Mouse (Mus musculus): Measurements from ENCODE around the gene Zfp592. TPM values are rescaled to one million over a fixed set of nuclear protein-coding genes. Genes with fewer than 3 reads are reported as not detected.

Gene Zfp592
- total RNA-seq, 2 experiments from 2014 or later, result 22.3 to 24.1 TPM

- DNase-seq (ENCODE audit: extremely low spot score in 1 of 2, low spot score in 2 of 2), result no peak
- intact Hi-C loops (cut with DNase I), result no loop called here
- no peak for TF ChIP-seq CTCF (IDR thresholded peaks at IDR 0.05)
Observed at GRCm38 (mm10) chr7:81047847-81048246, 54.4 kb downstream of the Zfp592 start.

GRCm38 (mm10) chr7:81048513-81048912 is 55.0 kb downstream of the Zfp592 start:
- no peak overlapping the region for H3K4me3 ChIP-seq
- no peak overlapping the region for H3K27ac ChIP-seq
- intact Hi-C loops (cut with DNase I), result no loop called here
- TF ChIP-seq CTCF (IDR thresholded peaks at IDR 0.05), result no peak
- DNase-seq (ENCODE audit: extremely low spot score in 1 of 2, low spot score in 2 of 2), result no peak

More at GRCm38 (mm10) chr7:81047847-81048246, 54.4 kb downstream of the Zfp592 start:
- H3K4me3 ChIP-seq, result no peak overlapping the region
- H3K27ac ChIP-seq, result no peak overlapping the region

DNA sequence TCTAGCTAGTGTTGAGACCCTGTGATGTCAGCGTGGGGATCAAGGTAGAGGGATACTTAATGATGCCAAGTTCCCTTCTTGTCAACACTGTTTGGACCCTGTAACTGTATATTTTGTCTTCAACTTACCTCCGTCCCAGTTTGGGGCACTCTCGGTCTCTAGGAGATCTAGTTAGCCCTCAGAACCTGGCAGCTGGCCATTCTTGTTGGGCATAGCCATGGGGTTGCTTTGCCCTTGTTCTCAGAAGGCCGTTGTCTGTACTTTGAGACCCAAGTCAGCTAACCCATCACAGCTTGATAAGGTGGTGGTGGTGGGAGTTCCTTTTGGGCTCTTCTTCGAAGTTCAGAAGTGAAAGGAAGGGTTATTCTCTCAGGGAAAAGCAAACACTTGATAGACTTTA is 56.5 kb downstream of the Zfp592 start:
- no peak for DNase-seq (ENCODE audit: extremely low spot score in 1 of 2, low spot score in 2 of 2)
- intact Hi-C loops (cut with DNase I), result no loop called here
- no peak for TF ChIP-seq CTCF (IDR thresholded peaks at IDR 0.05)
- Histone ChIP-seq H3K27ac (no peak overlapping the region), H3K4me3 (no peak overlapping the region)

DNA sequence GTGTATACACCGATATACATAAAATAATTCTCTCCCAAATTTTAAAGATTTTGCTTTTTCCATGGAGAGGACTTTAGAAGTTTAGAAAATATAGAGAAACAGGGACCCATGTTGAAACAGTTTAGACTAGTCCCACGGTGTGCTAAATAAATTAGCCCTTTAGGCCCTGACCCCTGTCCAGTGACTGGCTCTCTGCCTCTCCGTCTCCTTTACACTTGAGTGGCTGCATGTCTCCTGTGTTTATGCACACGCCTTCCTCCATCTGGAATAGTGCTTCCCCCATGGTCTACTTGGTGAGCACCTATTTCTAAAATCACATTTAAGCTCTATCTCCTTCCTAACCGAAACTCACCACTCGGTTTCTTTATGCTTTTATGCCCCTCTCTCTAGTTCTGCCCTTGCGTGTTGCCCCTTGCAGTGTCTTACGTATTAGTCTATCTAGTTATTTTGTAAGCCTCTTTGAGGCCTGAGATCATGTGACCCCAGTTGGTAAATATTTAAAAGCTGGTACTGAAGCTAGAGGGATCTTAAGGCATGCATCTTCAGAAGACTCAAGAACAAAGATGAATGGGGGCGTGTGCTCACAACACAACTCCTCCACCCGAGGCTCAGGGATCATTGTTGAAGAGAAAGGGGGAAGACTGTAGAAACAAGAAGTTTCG is 62.4 kb downstream of the Zfp592 start:
- TF ChIP-seq CTCF (IDR thresholded peaks at IDR 0.05), result no peak
- intact Hi-C loops (cut with DNase I), result no loop called here
- Histone ChIP-seq H3K27ac (no peak overlapping the region), H3K4me3 (no peak overlapping the region)
- DNase-seq (ENCODE audit: extremely low spot score in 1 of 2, low spot score in 2 of 2), result no peak

DNA sequence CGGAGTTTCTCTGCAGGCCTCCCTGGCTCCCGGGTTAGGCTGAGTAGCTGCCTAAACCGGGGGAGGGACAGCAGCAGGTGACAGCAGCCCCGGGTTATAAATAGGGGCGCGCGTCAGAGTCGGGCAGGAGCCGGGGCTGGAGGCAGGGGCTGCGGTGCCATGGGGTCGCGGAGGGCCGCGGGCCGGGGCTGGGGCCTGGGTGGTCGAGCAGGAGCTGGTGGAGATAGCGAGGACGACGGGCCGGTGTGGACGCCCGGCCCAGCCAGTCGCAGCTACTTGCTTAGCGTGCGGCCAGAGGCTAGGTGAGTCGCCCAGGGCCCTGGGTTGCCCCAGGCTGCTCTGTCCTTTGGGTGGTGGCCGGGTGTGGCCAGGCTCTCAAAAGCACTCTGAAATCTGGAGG is 64.0 kb downstream of the Zfp592 start, which contains the start of gene Alpk3:
Gene Alpk3, plus strand, starts transcription at position 130 of the 400 bp plus-strand sequence.
- DNase-seq (ENCODE audit: extremely low spot score in 1 of 2, low spot score in 2 of 2), result no peak
- TF ChIP-seq CTCF (IDR thresholded peaks at IDR 0.05), result no peak
- Histone ChIP-seq H3K27ac (no peak within 1 kb of the TSS), H3K4me3 (no peak within 1 kb of the TSS)
- intact Hi-C loops (cut with DNase I), result no loop called here

DNA sequence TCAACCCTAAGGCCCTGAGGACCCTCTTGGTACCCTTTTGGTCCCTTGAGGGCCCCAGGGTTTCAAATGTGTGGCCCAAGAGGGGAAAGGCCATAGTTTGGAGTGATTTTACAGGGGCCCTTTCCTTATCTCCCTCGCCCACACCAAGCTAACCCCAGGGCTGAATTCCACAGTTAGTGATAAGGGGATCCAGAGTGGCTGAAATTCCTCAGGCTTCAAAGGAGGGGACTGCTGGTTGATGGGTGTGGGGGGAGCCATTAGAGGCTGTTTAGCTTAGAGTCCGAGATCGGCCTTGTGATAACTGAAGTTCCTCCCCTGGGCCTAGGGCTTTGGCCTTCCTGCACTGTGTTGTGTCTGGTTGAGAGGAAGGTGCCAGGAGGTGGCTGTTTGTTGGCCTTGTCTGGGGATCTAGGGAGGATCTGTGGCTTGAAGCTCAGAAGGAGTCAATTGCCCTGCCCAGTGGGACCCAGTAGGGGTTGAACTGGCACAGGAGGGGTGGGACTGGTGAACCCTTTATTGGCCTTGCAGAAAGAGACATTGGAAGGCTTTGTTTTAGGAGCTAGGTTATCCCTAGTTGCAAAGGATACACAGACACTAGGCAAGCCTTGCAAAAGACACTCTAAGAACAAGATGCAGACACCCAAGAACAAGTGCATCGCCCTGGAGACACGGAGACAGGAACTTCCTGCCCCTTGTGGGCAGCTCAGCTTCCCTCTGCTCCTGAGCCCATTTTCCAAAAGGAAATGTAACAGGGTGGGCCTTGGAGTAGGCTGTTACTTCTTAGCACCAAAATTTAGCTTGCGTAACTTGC is 64.6 kb downstream of the Zfp592 start:
- DNase-seq (ENCODE audit: extremely low spot score in 1 of 2, low spot score in 2 of 2), result no peak
- no peak overlapping the region for H3K4me3 ChIP-seq
- H3K27ac ChIP-seq, result no peak overlapping the region
- TF ChIP-seq CTCF (IDR thresholded peaks at IDR 0.05), result no peak
- intact Hi-C loops (cut with DNase I), result no loop called here

GRCm38 (mm10) chr7:81058712-81059154 is 65.3 kb downstream of the Zfp592 start:
- Histone ChIP-seq H3K27ac (no peak overlapping the region), H3K4me3 (no peak overlapping the region)
- no peak for TF ChIP-seq CTCF (IDR thresholded peaks at IDR 0.05)
- no peak for DNase-seq (ENCODE audit: extremely low spot score in 1 of 2, low spot score in 2 of 2)
- intact Hi-C loops (cut with DNase I), result no loop called here

DNA sequence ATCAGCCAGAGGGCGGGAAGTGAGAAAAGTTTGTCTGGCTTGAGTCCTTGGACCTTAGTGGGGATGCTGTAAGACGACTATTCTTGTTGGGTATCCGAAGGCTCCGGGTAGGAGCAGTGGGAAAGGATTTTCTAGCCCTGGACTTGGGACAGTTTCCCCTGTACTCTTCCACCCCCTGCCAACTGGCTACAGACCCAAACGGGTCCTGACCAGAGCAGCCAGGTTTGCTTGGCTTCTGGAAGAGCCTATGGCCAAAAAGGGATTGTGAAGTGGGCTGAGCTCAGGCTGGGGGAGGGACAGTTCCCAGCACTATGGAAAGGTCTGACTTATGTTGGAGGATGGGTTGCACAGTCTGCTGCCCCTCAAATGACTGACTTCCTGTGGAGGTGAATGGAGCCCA is 65.9 kb downstream of the Zfp592 start:
- Histone ChIP-seq H3K4me3 (no peak overlapping the region), H3K27ac (no peak overlapping the region)
- intact Hi-C loops (cut with DNase I), result no loop called here
- no peak for TF ChIP-seq CTCF (IDR thresholded peaks at IDR 0.05)
- DNase-seq (ENCODE audit: extremely low spot score in 1 of 2, low spot score in 2 of 2), result no peak

DNA sequence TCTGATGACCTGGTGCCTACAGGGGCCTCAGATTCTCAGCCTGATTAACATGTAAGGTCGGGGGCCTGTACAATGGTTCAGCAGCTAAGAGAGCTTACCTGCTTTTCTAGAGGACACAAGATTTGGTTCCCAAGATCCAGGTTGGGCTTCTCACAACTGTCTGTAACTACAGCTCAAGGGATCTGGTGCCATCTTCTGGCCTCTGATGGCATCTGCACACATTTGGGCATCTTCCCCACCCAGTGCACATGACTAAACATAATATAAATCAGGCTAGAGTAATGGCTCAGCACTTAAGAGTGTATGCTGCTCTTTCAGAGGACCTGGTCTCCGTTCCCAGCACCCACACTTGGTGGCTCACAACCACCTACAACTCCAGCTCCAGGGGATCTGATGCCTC is 67.4 kb downstream of the Zfp592 start:
- no peak for DNase-seq (ENCODE audit: extremely low spot score in 1 of 2, low spot score in 2 of 2)
- no peak overlapping the region for H3K4me3 ChIP-seq
- peak; percentile 49 for TF ChIP-seq CTCF (IDR thresholded peaks at IDR 0.05)
- H3K27ac ChIP-seq, result no peak overlapping the region
- intact Hi-C loops (cut with DNase I), result loop anchor here (2.0 to 5.0 kb wide), 2 partner anchors 16 to 204 kb away; no protein-coding TSS in a partner anchor

- intact Hi-C loops (cut with DNase I), result loop anchor here (2.0 to 5.0 kb wide), 2 partner anchors 17 to 205 kb away; no protein-coding TSS in a partner anchor
- no peak for TF ChIP-seq CTCF (IDR thresholded peaks at IDR 0.05)
- peak in 1 of 2 experiments; percentile 32 for DNase-seq (ENCODE audit: extremely low spot score in 1 of 2, low spot score in 2 of 2)
- no peak overlapping the region for H3K4me3 ChIP-seq
- no peak overlapping the region for H3K27ac ChIP-seq
Observed at GRCm38 (mm10) chr7:81061936-81062335, 68.5 kb downstream of the Zfp592 start.

GRCm38 (mm10) chr7:81063332-81063731 is 69.9 kb downstream of the Zfp592 start:
- Histone ChIP-seq H3K4me3 (no peak overlapping the region), H3K27ac (no peak overlapping the region)
- no peak for TF ChIP-seq CTCF (IDR thresholded peaks at IDR 0.05)
- DNase-seq (ENCODE audit: extremely low spot score in 1 of 2, low spot score in 2 of 2), result no peak
- intact Hi-C loops (cut with DNase I), result loop anchor here (5.0 kb wide), 1 partner anchor 206 kb away; no protein-coding TSS in a partner anchor

DNA sequence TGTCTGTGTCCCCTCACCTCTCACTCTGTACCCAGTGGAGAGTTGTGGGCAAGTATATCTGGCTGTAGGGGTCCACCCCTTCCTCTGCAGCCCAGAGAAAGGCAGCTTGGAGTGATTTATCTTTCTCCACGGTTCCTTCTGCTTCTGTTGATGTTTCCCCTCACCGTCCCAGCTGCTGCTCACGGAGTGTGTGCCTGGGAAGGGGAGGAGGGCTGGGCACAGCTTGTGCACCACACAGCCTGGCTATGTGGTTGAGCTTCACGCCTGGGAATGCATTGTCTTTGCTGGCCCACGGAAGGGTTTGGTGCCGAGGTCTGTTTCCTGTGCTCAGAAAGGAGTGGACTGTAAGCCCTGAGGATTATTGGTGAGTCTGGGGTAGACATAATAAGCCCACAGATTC is 73.2 kb downstream of the Zfp592 start:
- intact Hi-C loops (cut with DNase I), result no loop called here
- DNase-seq (ENCODE audit: extremely low spot score in 1 of 2, low spot score in 2 of 2), result no peak
- TF ChIP-seq CTCF (IDR thresholded peaks at IDR 0.05), result no peak
- no peak overlapping the region for H3K4me3 ChIP-seq
- no peak overlapping the region for H3K27ac ChIP-seq

All from left cerebral cortex, adult 2 months (tissue).